Mouse (Mus musculus) embryonic fibroblast, embryonic 13.5 days (primary cell): Measurements from ENCODE around the gene Zfp273.

Source experiments
- CTCF ChIP-seq: IDR thresholded peaks from 2 replicates; pipeline ENCODE4 v1.5.1; 2011; ENCODE audit warnings: mild to moderate bottlenecking, control low read depth, low read length, moderate library complexity, borderline replicate concordance; ENCODE audit not compliant: insufficient read depth
- POLR2A ChIP-seq: IDR thresholded peaks from 2 replicates; pipeline ENCODE4 v1.6.1; 2011; ENCODE audit warnings: low read depth, mild to moderate bottlenecking, control low read depth, low read length, moderate library complexity

GRCm38 (mm10) chr13:67853983-67854382, 40.4 kb downstream of the Zfp273 start:
- TF ChIP-seq CTCF (no peak), POLR2A (no peak)
